Mouse (Mus musculus): ENCODE data around the gene Psmc3.

- no peak for TF ChIP-seq CTCF (IDR thresholded peaks at IDR 0.05; ENCODE audit: low read depth, low read length)
- no peak for TF ChIP-seq POLR2A (IDR thresholded peaks at IDR 0.05; ENCODE audit: borderline replicate concordance, low read depth, low read length)
These were observed 39.9 kb upstream of the Psmc3 start for GRCm38 (mm10) chr2:91013881-91014280.
